Mouse (Mus musculus): ENCODE results near the gene N4bp2l2. TPM values are rescaled to one million over a fixed set of nuclear protein-coding genes. Genes with fewer than 3 reads are reported as not detected.
"Not testable (repeated sequence)": the region's sequence is repeated elsewhere in the genome, so short reads cannot be mapped to it uniquely, and the experiment has no call there.

N4bp2l2 gene
- polyA plus RNA-seq, 1 experiment from 2014 or later = 43.9 TPM

DNA sequence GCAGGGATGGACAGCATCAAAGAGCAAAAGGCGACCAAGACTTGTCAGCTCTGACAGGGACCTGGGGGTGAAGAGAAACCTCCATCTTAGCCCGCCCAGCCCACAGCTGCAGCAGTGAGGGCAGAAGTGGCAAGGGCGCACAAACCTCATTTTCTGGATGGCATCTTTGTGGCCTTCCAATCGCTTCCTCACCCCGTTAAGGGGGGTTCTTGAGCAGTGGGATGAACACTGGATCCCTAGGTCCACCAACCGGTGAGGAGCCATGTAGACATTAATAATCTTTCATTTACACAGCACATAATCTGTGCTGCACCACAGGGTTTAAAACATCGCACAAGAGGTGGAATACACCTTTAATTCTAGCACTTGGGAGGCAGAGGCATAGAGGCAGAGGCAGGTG lies 6.4 kb upstream of the N4bp2l2 start:
- no peaks in the 10 kb centered on the region for H3K9me3 ChIP-seq
- H3K9ac ChIP-seq = no peak overlapping the region
- H3K4me1 ChIP-seq = peaks cover 7% of the 10 kb centered on the region
- no peaks in the 10 kb centered on the region for H3K36me3 ChIP-seq
- no peak for ATAC-seq (ENCODE audit: insufficient number of reproducible peaks, low FRiP score, low TSS enrichment, low read depth)
- H3K4me2 ChIP-seq = no peak overlapping the region
- no peak overlapping the region for H3K4me3 ChIP-seq
- no peaks in the 10 kb centered on the region for H3K27me3 ChIP-seq
- H3K27ac ChIP-seq = no peak overlapping the region
- 87% methylated on average over 7 of the region's 7 CpGs for WGBS

DNA sequence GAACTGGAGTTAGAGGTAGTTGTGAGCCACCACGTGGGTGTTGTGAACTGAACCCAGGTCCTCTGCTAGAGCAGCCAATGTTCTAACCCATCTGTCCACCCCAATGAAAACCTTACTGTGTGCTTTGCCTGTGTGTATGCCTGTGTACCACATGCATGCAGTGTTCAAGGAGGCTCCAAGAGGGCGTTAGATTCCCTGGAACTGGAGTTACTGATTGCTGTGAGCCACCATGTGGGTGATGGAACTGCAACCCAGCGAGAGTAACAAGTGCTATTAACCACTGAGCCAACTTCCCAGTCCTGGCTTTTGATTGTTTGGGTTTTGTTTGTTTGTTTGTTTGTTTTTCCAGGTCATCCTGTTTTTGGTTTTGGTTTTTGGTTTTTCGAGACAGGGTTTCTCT lies 2.7 kb upstream of the N4bp2l2 start:
- Histone ChIP-seq H3K27ac (no peak overlapping the region), H3K4me1 (0 out of 2 replicates have a peak, but pooled peaks cover 2% of the 10 kb centered on the region), H3K4me3 (no peak overlapping the region), H3K9me3 (no peaks in the 10 kb centered on the region), H3K27me3 (no peaks in the 10 kb centered on the region), H3K4me2 (no peak overlapping the region), H3K9ac (no peak overlapping the region), H3K36me3 (no peaks in the 10 kb centered on the region)
- WGBS = 61% methylated on average over 4 of the region's 4 CpGs
- ATAC-seq (ENCODE audit: insufficient number of reproducible peaks, low FRiP score, low TSS enrichment, low read depth) = no peak

DNA sequence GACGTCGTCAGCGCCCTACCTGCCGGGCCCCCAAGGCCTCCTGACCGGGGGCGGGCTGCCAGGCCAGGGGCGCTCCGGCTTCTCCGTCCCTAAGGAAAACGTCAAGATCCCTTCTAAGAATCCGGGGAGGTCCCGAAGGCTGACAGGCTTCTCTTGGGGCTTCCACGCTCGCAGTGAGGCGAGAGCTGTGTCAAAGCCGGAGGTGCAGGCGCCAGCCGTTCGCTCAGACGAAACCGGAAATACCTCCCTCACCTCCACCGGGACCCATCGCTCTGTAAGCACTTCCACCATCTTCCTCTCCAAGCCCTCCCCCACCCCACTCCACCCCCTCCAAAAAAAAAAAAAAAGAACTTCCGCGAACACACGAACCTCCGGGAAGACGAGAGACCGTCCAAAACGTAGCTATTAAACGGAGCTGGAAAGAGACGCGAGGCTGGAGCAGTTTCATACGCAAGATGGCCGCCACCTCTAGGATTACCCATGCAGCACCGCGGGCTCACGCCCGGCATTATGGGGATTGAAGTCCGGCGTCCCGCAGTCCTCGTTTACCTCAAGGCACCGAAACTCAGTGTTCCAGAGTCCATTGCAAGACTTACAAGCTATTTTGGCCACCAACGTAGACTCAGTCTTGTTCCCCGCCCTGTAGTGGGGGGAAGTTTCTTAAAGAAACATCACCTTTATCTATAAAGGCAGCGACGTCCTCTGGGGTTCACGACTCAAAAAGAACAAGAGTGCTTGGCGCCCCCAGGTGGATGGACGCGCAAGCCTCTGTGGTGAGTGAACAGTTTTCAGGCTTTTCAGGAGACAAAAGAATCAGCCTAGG lies 640 bp downstream of the N4bp2l2 start:
- WGBS = under 1% methylated on average over 52 of the region's 52 CpGs
- no peaks in the 10 kb centered on the region for H3K9me3 ChIP-seq
- peak; percentile 98 for ATAC-seq (ENCODE audit: insufficient number of reproducible peaks, low FRiP score, low TSS enrichment, low read depth)
- H3K9ac ChIP-seq = peak overlapping the region; percentile 93
- no peaks in the 10 kb centered on the region for H3K27me3 ChIP-seq
- H3K36me3 ChIP-seq = peaks cover 15% of the 10 kb centered on the region
- H3K27ac ChIP-seq = peak overlapping the region; percentile 99
- peaks cover 8% of the 10 kb centered on the region; the same call in 1 of the 2 replicates for H3K4me1 ChIP-seq
- peak overlapping the region; percentile 97 for H3K4me3 ChIP-seq
- peak overlapping the region; percentile 53 for H3K4me2 ChIP-seq

DNA sequence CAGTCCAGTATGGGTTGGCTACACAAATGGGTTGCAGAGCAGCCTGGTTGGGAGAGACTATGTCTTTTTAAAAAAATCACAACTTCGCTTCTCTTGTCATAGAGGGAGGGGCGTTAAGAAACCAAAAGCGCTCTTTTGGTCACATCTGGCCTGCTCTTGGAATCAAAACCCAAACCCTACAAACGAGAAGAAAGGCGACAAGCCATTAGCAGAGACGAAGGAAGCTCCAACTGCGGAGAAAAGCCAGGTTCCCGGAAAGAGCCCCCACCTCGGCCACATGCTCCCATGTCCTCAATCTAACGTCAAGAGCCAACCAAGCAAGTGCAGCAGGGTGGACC lies 1.2 kb downstream of the N4bp2l2 start:
- Histone ChIP-seq H3K27ac (peak overlapping the region; percentile 99), H3K9me3 (no peaks in the 10 kb centered on the region), H3K4me2 (peak overlapping the region; percentile 53), H3K36me3 (peaks cover 15% of the 10 kb centered on the region), H3K4me1 (peaks cover 8% of the 10 kb centered on the region; the same call in 1 of the 2 replicates), H3K4me3 (peak overlapping the region; percentile 97), H3K9ac (peak overlapping the region; percentile 93), H3K27me3 (no peaks in the 10 kb centered on the region)
- ATAC-seq (ENCODE audit: insufficient number of reproducible peaks, low FRiP score, low TSS enrichment, low read depth) = no peak
- WGBS = under 1% methylated on average over 10 of the region's 10 CpGs

DNA sequence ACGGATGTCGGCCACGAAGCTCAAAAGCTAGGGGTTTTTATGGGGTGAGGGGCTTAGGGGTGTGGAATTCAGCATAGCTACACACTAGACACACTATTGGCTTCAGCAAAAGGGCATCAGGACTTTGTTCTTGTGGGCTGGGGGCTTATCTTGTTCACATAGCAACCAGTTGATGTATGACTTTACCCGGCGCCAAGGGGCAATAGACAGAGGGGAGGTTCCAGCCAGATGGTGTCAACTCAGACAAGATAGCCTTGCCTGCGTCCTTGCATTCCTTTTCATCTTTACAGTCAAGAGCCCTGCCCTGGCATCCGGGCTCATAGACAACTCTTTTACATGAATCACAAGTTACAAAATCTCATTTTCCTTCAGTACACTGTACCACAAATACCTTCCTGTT lies 2.1 kb downstream of the N4bp2l2 start:
- H3K4me2 ChIP-seq = 0 out of 2 replicates have a peak overlapping the region, but pooled peaks have one; percentile 3
- H3K36me3 ChIP-seq = peaks cover 15% of the 10 kb centered on the region
- not testable (repeated sequence) for H3K27ac ChIP-seq; H3K9ac ChIP-seq; H3K27me3 ChIP-seq; ATAC-seq (ENCODE audit: insufficient number of reproducible peaks, low FRiP score, low TSS enrichment, low read depth); H3K4me1 ChIP-seq; H3K9me3 ChIP-seq
- 74% methylated on average over 7 of the region's 7 CpGs for WGBS
- 0 out of 2 replicates have a peak overlapping the region, but pooled peaks have one; percentile 1 for H3K4me3 ChIP-seq

DNA sequence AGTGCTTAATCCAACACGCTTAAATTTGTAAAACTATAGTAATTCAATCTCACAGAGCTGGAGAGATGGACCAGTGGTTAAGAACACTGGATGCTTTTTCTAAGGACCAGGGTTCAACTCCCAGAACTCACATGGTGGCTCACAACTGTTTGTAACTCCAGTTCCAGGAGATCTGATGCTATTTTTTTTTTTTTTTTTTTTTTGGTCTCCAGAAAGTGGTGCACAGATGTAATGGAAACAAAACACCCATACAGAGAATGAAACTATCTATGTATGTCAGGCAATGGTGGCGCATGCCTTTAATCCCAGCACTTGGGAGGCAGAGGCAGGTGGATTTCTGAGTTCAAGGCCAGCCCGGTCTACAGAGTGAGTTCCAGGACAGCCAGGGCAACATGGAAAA lies 5.7 kb downstream of the N4bp2l2 start:
- H3K4me3 ChIP-seq; H3K9me3 ChIP-seq; H3K9ac ChIP-seq; H3K27me3 ChIP-seq; H3K4me2 ChIP-seq; H3K27ac ChIP-seq; ATAC-seq (ENCODE audit: insufficient number of reproducible peaks, low FRiP score, low TSS enrichment, low read depth): not testable (repeated sequence)
- H3K4me1 ChIP-seq = peaks cover 13% of the 10 kb centered on the region; the same call in 1 of the 2 replicates
- 96% methylated on average over 3 of the region's 3 CpGs for WGBS
- H3K36me3 ChIP-seq = peaks cover 15% of the 10 kb centered on the region

DNA sequence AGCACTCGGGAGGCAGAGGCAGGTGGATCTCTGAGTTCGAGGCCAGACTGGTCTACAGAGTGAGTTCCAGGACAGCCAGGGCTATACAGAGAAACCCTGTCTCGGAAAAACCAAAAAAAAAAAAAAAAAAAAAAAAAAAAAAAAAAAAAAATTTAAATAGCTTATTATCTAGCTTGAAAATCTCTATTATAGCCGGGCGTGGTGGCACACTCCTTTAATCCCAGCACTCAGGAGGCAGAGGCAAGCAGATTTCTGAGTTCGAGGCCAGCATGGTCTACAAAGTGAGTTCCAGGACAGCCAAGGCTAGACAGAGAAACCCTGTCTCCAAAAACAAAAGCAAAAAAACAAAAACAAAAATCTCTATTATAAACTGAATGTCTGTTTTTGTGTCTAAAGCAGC lies 6.6 kb downstream of the N4bp2l2 start:
- not testable (repeated sequence) for H3K27ac ChIP-seq; H3K4me2 ChIP-seq; ATAC-seq (ENCODE audit: insufficient number of reproducible peaks, low FRiP score, low TSS enrichment, low read depth); H3K4me3 ChIP-seq; H3K27me3 ChIP-seq; H3K9ac ChIP-seq; H3K9me3 ChIP-seq
- peaks cover 15% of the 10 kb centered on the region for H3K36me3 ChIP-seq
- WGBS = 97% methylated on average over 6 of the region's 6 CpGs
- peaks cover 13% of the 10 kb centered on the region; the same call in 1 of the 2 replicates for H3K4me1 ChIP-seq

DNA sequence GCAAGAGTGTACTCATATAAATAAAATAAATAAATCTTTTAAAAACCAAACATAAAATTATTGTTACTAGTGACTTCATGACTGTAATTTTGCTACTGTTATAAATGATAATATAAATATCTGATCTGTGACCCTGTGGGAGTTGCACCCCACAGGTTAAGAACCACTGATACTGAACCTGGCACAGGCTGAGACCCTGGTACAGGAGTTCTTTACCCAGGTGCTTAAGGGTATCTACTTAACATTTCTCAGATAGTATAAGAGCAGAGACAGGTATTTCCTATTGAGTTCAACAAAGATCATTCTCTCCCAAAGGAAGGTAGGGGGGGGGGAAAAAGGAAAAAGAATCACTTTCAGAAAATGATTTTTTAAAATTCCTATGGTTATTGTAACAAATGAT lies 11.4 kb downstream of the N4bp2l2 start:
- H3K27me3 ChIP-seq = no peaks in the 10 kb centered on the region
- peaks cover 4% of the 10 kb centered on the region; the same call in 1 of the 2 replicates for H3K4me1 ChIP-seq
- H3K4me3 ChIP-seq = no peak overlapping the region
- H3K27ac ChIP-seq = no peak overlapping the region
- no peak overlapping the region for H3K9ac ChIP-seq
- no peak overlapping the region for H3K4me2 ChIP-seq
- no peak for ATAC-seq (ENCODE audit: insufficient number of reproducible peaks, low FRiP score, low TSS enrichment, low read depth)
- H3K9me3 ChIP-seq = no peaks in the 10 kb centered on the region
- H3K36me3 ChIP-seq = peaks cover 4% of the 10 kb centered on the region

DNA sequence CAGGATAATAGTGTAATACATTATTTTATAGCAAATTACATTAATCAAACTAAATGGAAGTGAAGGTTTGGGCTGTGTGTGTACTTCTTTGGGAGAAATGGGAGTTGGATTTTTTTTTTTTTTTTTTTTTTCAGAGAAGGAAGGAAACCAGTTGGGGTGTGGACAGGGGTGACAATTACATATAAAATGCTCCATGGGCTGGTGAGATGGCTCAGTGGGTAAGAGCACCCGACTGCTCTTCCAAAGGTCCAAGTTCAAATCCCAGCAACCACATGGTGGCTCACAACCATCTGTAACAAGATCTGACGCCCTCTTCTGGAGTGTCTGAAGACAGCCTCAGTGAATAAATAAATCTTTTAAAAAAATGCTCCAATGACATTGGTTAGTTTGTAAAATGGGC lies 13.4 kb downstream of the N4bp2l2 start:
- H3K4me1 ChIP-seq = no peaks in the 10 kb centered on the region
- no peaks in the 10 kb centered on the region for H3K27me3 ChIP-seq
- WGBS = 89% methylated on average over 2 of the region's 2 CpGs
- no peak for ATAC-seq (ENCODE audit: insufficient number of reproducible peaks, low FRiP score, low TSS enrichment, low read depth)
- H3K9me3 ChIP-seq = no peaks in the 10 kb centered on the region
- peaks cover 19% of the 10 kb centered on the region for H3K36me3 ChIP-seq
- H3K4me2 ChIP-seq = no peak overlapping the region
- no peak overlapping the region for H3K9ac ChIP-seq
- H3K27ac ChIP-seq = no peak overlapping the region
- H3K4me3 ChIP-seq = no peak overlapping the region

DNA sequence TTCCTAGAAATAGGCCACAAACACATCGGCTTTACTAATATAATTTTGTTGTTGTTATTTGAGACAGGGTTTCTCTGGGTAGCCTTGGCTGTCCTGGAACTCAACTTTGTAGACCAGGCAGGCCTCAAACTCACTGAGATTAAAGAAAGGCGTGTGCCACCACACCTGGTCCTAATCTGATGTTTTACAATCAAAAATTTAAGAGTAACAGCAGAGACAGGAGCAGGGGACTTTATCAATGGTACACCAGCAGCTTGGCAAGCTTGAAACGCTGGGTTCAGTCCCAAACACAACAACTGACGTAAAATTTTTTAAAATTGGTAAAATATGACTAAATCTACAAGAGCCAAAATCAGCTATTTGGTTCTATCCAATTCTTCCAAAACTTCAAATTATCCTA lies 21.1 kb downstream of the N4bp2l2 start:
- no peaks in the 10 kb centered on the region for H3K27me3 ChIP-seq
- WGBS = 77% methylated on average over 4 of the region's 4 CpGs
- H3K9ac ChIP-seq = no peak overlapping the region
- no peaks in the 10 kb centered on the region for H3K9me3 ChIP-seq
- H3K4me1 ChIP-seq = no peaks in the 10 kb centered on the region
- H3K4me3 ChIP-seq = no peak overlapping the region
- no peak for ATAC-seq (ENCODE audit: insufficient number of reproducible peaks, low FRiP score, low TSS enrichment, low read depth)
- peaks cover 44% of the 10 kb centered on the region for H3K36me3 ChIP-seq
- no peak overlapping the region for H3K4me2 ChIP-seq
- no peak overlapping the region for H3K27ac ChIP-seq

DNA sequence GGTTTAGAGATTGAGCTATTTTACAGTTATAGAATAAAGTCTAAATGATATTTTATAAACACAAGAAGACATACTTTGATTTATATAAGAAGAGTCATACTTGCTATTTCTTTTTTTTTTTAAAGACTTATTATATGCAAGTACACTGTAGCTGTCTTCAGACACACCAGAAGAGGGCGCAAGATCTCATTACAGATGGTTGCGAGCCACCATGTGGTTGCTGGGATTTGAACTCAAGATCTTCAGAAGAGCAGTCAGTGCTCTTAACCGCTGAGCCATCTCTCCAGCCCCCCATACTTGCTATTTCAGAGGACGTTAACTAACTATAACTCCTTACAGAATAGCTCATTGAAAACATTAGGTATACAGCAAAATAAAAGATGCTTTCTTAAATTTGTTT lies 22.6 kb downstream of the N4bp2l2 start:
- H3K27me3 ChIP-seq; H3K9me3 ChIP-seq; H3K9ac ChIP-seq; H3K4me1 ChIP-seq; H3K27ac ChIP-seq; H3K4me3 ChIP-seq; H3K4me2 ChIP-seq; ATAC-seq (ENCODE audit: insufficient number of reproducible peaks, low FRiP score, low TSS enrichment, low read depth): not testable (repeated sequence)
- 94% methylated on average over 4 of the region's 4 CpGs for WGBS
- H3K36me3 ChIP-seq = peaks cover 33% of the 10 kb centered on the region

DNA sequence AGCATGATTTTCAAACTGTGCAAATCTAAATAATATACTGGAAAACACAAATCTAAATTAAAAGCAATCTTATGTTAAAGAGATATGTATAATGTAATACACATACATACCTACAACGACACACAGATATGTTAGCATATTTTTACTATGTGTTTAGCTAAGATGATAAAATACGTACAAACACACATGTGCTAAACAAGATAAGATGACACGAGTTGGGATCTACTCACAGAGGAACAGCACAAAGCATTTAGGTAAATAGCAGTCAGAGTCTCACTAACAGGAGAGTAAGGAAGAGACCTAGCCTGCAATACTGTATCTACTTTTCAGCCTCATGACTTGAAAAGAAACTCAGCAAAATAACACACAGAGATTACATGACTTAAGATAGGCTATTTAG lies 24.5 kb downstream of the N4bp2l2 start:
- WGBS = 93% methylated on average over 3 of the region's 3 CpGs
- no peaks in the 10 kb centered on the region for H3K9me3 ChIP-seq
- no peak overlapping the region for H3K27ac ChIP-seq
- no peak overlapping the region for H3K4me2 ChIP-seq
- no peaks in the 10 kb centered on the region for H3K27me3 ChIP-seq
- ATAC-seq (ENCODE audit: insufficient number of reproducible peaks, low FRiP score, low TSS enrichment, low read depth) = no peak
- H3K9ac ChIP-seq = no peak overlapping the region
- H3K36me3 ChIP-seq = peaks cover 38% of the 10 kb centered on the region
- no peaks in the 10 kb centered on the region for H3K4me1 ChIP-seq
- no peak overlapping the region for H3K4me3 ChIP-seq

All from limb, embryonic 15.5 days (tissue).